Mouse (Mus musculus) Patski (cell line): ENCODE data around the gene Vegfc. TPM values are rescaled to one million over a fixed set of nuclear protein-coding genes. Genes with fewer than 3 reads are reported as not detected.

ENCODE experiments used
- ATAC-seq: fragments of 100-300 bp; one replicate; pipeline ENCODE4 v1.8.0; 2021
- CTCF ChIA-PET: fragments of 350-600 bp; sonication (Branson Sonifier 250); formaldehyde crosslinking; loops from one replicate; lab custom pipeline; 2022; ENCODE audit warnings: inconsistent platforms; lab: Charles Lee
- POLR2A ChIA-PET: fragments of 350-600 bp; sonication (Branson Sonifier 250); formaldehyde crosslinking; loops from one replicate; lab custom pipeline; 2022; ENCODE audit warnings: antibody characterized with exemption, inconsistent platforms; lab: Charles Lee
- DNase-seq: peaks from one replicate; pipeline ENCODE4 v3.0.0-alpha.2; 2011; ENCODE audit warnings: low read depth, low spot score
- H3K27me3 ChIP-seq: fragments of 371-371 bp; one replicate; pipeline ENCODE4 v1.5.1; 2021
- CTCF ChIP-seq: fragments of 100-300 bp; IDR thresholded peaks from one replicate; pipeline ENCODE4 v1.5.1; 2021
- in situ Hi-C: fragments of 300-500 bp; cut with MboI; formaldehyde crosslinking; loops from 3 replicates; pipeline ENCODE4 v1.11.1; 2018; ENCODE audit warnings: low pct_unique_long_range_greater_than_20kb, mixed read lengths
- polyA plus RNA-seq: library from polyadenylated mRNA; unstranded; gene quantifications from one replicate; pipeline ENCODE4 v1.2.3, GENCODE M21; 2021

Vegfc gene
- polyA plus RNA-seq = 8.2 TPM

- CTCF ChIA-PET = interaction anchor here (3.3 kb wide), 1 partner anchor 193 kb away, joined by 9 read pairs; no protein-coding TSS in a partner anchor
- DNase-seq (no peak), ATAC-seq (peak; percentile 79)
- POLR2A ChIA-PET = no interaction called here
- TF ChIP-seq CTCF = no peak
- H3K27me3 ChIP-seq = peaks cover 11% of the 10 kb centered on the region
- in situ Hi-C loops = loop anchor here (5.0 to 10.0 kb wide), 2 partner anchors 75 to 417 kb away; no protein-coding TSS in a partner anchor
Measured at GRCm38 (mm10) chr8:54077271-54078120, at the start of gene Vegfc. Vegfc (plus strand) TSS chr8:54077606.

- ChIA-PET POLR2A (no interaction called here), CTCF (no interaction called here)
- no peak for TF ChIP-seq CTCF
- no peaks in the 10 kb centered on the region for H3K27me3 ChIP-seq
- in situ Hi-C loops = no loop called here
- DNase-seq (no peak), ATAC-seq (no peak)
Measured at GRCm38 (mm10) chr8:54034584-54034983, 42.8 kb upstream of the Vegfc start.

GRCm38 (mm10) chr8:54042601-54043000, 34.8 kb upstream of the Vegfc start:
- no peaks in the 10 kb centered on the region for H3K27me3 ChIP-seq
- ChIA-PET POLR2A (interaction anchor here (0.5 kb wide), 1 partner anchor 73 kb away, joined by 3 read pairs; no protein-coding TSS in a partner anchor), CTCF (no interaction called here)
- no peak for TF ChIP-seq CTCF
- DNase-seq (no peak), ATAC-seq (no peak)
- in situ Hi-C loops = no loop called here

GRCm38 (mm10) chr8:54043468-54043867, 33.9 kb upstream of the Vegfc start:
- TF ChIP-seq CTCF = no peak
- no peak for DNase-seq
- H3K27me3 ChIP-seq = no peaks in the 10 kb centered on the region
- ChIA-PET POLR2A (no interaction called here), CTCF (interaction anchor here (1.1 kb wide), 1 partner anchor 11 kb away, joined by 4 read pairs; no protein-coding TSS in a partner anchor)
- ATAC-seq = no peak
- in situ Hi-C loops = no loop called here

- no peak for ATAC-seq
- CTCF ChIA-PET = interaction anchor here (1.2 kb wide), 1 partner anchor 26 kb away, joined by 3 read pairs; no protein-coding TSS in a partner anchor
- POLR2A ChIA-PET = no interaction called here
Measured at GRCm38 (mm10) chr8:54053210-54053609, 24.2 kb upstream of the Vegfc start.

GRCm38 (mm10) chr8:54065492-54065891, 11.9 kb upstream of the Vegfc start:
- H3K27me3 ChIP-seq = peaks cover 2% of the 10 kb centered on the region
- CTCF ChIA-PET = interaction anchor here (0.8 kb wide), 1 partner anchor 209 kb away, joined by 3 read pairs; no protein-coding TSS in a partner anchor
- no peak for ATAC-seq
- no peak for DNase-seq
- in situ Hi-C loops = no loop called here
- TF ChIP-seq CTCF = no peak
- POLR2A ChIA-PET = no interaction called here

More at GRCm38 (mm10) chr8:54053210-54053609, 24.2 kb upstream of the Vegfc start:
- H3K27me3 ChIP-seq = no peaks in the 10 kb centered on the region
- in situ Hi-C loops = no loop called here
- no peak for DNase-seq
- TF ChIP-seq CTCF = no peak

GRCm38 (mm10) chr8:54076301-54076700, 1.1 kb upstream of the Vegfc start:
- no peak for TF ChIP-seq CTCF
- DNase-seq (no peak), ATAC-seq (no peak)
- in situ Hi-C loops = loop anchor here (5.0 to 10.0 kb wide), 2 partner anchors 74 to 418 kb away; no protein-coding TSS in a partner anchor
- ChIA-PET POLR2A (no interaction called here), CTCF (no interaction called here)
- H3K27me3 ChIP-seq = peaks cover 11% of the 10 kb centered on the region

GRCm38 (mm10) chr8:54076791-54077270, 575 bp upstream of the Vegfc start:
- ATAC-seq (peak; percentile 92), DNase-seq (no peak)
- H3K27me3 ChIP-seq = peaks cover 11% of the 10 kb centered on the region
- POLR2A ChIA-PET = no interaction called here
- CTCF ChIA-PET = interaction anchor here (3.3 kb wide), 1 partner anchor 192 kb away, joined by 9 read pairs; no protein-coding TSS in a partner anchor
- peak; percentile 46 for TF ChIP-seq CTCF
- in situ Hi-C loops = loop anchor here (5.0 to 10.0 kb wide), 2 partner anchors 75 to 418 kb away; no protein-coding TSS in a partner anchor

- no peak for TF ChIP-seq CTCF
- ATAC-seq = peak; percentile 21
- no peak for DNase-seq
- in situ Hi-C loops = loop anchor here (5.0 to 10.0 kb wide), 2 partner anchors 76 to 417 kb away; no protein-coding TSS in a partner anchor
- CTCF ChIA-PET = interaction anchor here (1.6 to 3.3 kb wide), 2 partner anchors 21 to 194 kb away, joined by 4 to 9 read pairs; no protein-coding TSS in a partner anchor
- H3K27me3 ChIP-seq = peaks cover 11% of the 10 kb centered on the region
- POLR2A ChIA-PET = no interaction called here
Measured at GRCm38 (mm10) chr8:54078121-54078440, 675 bp downstream of the Vegfc start.

- POLR2A ChIA-PET = no interaction called here
Measured at GRCm38 (mm10) chr8:54079001-54079400, 1.6 kb downstream of the Vegfc start.

More at GRCm38 (mm10) chr8:54079001-54079400, 1.6 kb downstream of the Vegfc start:
- DNase-seq = no peak
- ATAC-seq = no peak
- H3K27me3 ChIP-seq = peaks cover 11% of the 10 kb centered on the region
- CTCF ChIA-PET = interaction anchor here (1.1 to 3.3 kb wide), 5 partner anchors 9 to 194 kb away, joined by 3 to 9 read pairs (median 3); no protein-coding TSS in a partner anchor
- in situ Hi-C loops = loop anchor here (5.0 to 10.0 kb wide), 2 partner anchors 77 to 416 kb away; no protein-coding TSS in a partner anchor
- no peak for TF ChIP-seq CTCF
